Mouse (Mus musculus): ENCODE data around the gene Hrg. TPM values are rescaled to one million over a fixed set of nuclear protein-coding genes. Genes with fewer than 3 reads are reported as not detected.

Gene Hrg
- 0.15 TPM in 1 of 2 replicates, not detected in the other for polyA plus RNA-seq (2015; fragmentation: Nextera tagmentation; extraction: Ambion mirVana)

DNA sequence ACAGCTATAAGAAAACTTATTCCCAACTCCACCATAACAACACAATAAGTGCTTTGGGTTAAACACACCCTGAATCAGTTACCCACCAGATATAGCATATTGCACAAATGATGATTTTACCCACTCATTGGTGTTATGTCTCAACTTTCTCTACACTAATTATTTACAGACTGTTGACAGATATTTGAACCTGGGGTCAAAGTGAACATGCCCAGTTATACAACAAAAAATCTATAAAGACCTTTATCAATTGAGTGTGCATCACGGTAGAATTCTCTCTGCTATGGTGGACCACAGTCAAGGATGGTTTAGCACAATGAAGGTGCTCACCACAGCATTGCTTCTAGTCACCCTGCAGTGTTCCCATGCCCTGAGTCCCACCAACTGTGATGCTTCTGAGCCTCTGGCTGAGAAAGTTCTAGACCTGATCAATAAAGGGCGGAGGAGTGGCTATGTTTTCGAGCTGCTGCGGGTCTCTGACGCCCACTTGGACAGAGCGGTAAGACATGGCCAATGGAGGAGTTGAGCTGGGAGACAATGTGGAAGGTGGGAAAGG lies at the start of gene Hrg:
Gene Hrg (plus strand): TSS at position 233 of the 556 bp plus-strand sequence.
- Histone ChIP-seq H3K27me3 (replicated peaks; ENCODE audit: control insufficient read depth, insufficient read depth, low read length) (no peaks in the 10 kb centered on the region), H3K36me3 (ENCODE audit: control insufficient read depth, insufficient read depth, low read length) (no peaks in the 10 kb centered on the region), H3K4me3 (ENCODE audit: low read length) (no peak within 1 kb of the TSS), H3K27ac (ENCODE audit: low read depth, low read length) (no peak within 1 kb of the TSS), H3K9ac (ENCODE audit: low read depth, low read length) (no peak within 1 kb of the TSS), H3K9me3 (ENCODE audit: control insufficient read depth, low read length) (no peaks in the 10 kb centered on the region), H3K4me2 (ENCODE audit: low read length) (no peak within 1 kb of the TSS), H3K4me1 (ENCODE audit: control insufficient read depth, insufficient read depth, low read depth, low read length) (no peaks in the 10 kb centered on the region)
- no peak for ATAC-seq
- 91% methylated on average over 6 of the region's 6 CpGs for WGBS

GRCm38 (mm10) chr16:22901326-22901725 lies 49.5 kb upstream of the Hrg start:
- H3K4me2 ChIP-seq (ENCODE audit: low read length): no peak overlapping the region
- 81% methylated on average over 3 of the region's 3 CpGs for WGBS
- H3K36me3 ChIP-seq (ENCODE audit: control insufficient read depth, insufficient read depth, low read length): no peaks in the 10 kb centered on the region
- no peaks in the 10 kb centered on the region for H3K4me1 ChIP-seq (ENCODE audit: control insufficient read depth, insufficient read depth, low read depth, low read length)
- H3K27ac ChIP-seq (ENCODE audit: low read depth, low read length): no peak overlapping the region
- H3K9me3 ChIP-seq (ENCODE audit: control insufficient read depth, low read length): no peaks in the 10 kb centered on the region
- no peak overlapping the region for H3K9ac ChIP-seq (ENCODE audit: low read depth, low read length)
- H3K27me3 ChIP-seq (replicated peaks; ENCODE audit: control insufficient read depth, insufficient read depth, low read length): no peaks in the 10 kb centered on the region
- ATAC-seq: no peak
- no peak overlapping the region for H3K4me3 ChIP-seq (ENCODE audit: low read length)

DNA sequence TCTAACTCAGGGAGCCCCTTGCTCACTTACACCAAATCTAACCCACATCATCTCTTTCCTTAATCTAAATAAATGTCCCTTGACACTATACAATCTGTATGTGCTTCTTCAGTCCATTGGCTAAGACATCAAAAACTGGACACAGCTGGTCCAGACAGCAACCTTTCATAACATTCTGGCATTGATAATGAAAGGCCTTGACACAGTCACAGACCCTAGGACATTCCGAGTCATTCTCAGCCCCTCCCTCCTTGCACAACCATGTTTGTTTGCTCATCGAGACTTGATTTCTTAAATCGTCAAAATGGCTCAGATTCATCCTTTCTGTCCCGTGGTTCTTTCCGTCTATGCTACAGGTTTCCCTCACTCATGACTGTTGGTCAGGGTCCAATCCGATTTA lies 41.6 kb upstream of the Hrg start:
- Histone ChIP-seq H3K4me3 (ENCODE audit: low read length) (no peak overlapping the region), H3K36me3 (ENCODE audit: control insufficient read depth, insufficient read depth, low read length) (no peaks in the 10 kb centered on the region), H3K27me3 (replicated peaks; ENCODE audit: control insufficient read depth, insufficient read depth, low read length) (no peaks in the 10 kb centered on the region), H3K9me3 (ENCODE audit: control insufficient read depth, low read length) (no peaks in the 10 kb centered on the region), H3K9ac (ENCODE audit: low read depth, low read length) (no peak overlapping the region), H3K4me2 (ENCODE audit: low read length) (no peak overlapping the region), H3K27ac (ENCODE audit: low read depth, low read length) (no peak overlapping the region), H3K4me1 (ENCODE audit: control insufficient read depth, insufficient read depth, low read depth, low read length) (no peaks in the 10 kb centered on the region)
- no peak for ATAC-seq
- 96% methylated on average over 6 of the region's 6 CpGs for whole genome bisulfite sequencing

GRCm38 (mm10) chr16:22911986-22912385 lies 38.9 kb upstream of the Hrg start:
- WGBS: 84% methylated on average over 3 of the region's 3 CpGs

DNA sequence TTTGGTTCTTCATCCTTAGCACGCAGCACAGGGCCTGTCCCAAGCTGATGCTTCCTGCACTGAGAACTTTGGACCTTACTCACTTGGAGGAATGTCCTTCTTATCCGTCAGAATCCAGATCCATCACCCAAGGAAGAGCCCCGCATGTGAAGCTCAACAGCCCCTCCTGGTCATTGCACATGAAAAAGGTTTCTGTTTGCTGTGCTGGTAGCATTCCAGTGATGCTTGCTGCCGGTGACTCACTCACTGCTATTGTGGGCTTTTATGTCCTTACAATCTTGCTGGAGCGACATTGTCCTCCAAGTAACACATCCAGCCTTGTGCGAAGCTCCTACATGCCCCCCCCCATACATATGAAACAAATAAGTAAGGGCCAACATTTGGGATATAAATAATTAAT lies 38.0 kb upstream of the Hrg start:
- 81% methylated on average over 6 of the region's 6 CpGs for WGBS
- Histone ChIP-seq H3K27me3 (replicated peaks; ENCODE audit: control insufficient read depth, insufficient read depth, low read length) (no peaks in the 10 kb centered on the region), H3K27ac (ENCODE audit: low read depth, low read length) (no peak overlapping the region), H3K4me1 (ENCODE audit: control insufficient read depth, insufficient read depth, low read depth, low read length) (no peaks in the 10 kb centered on the region), H3K36me3 (ENCODE audit: control insufficient read depth, insufficient read depth, low read length) (no peaks in the 10 kb centered on the region), H3K9me3 (ENCODE audit: control insufficient read depth, low read length) (no peaks in the 10 kb centered on the region), H3K4me2 (ENCODE audit: low read length) (no peak overlapping the region), H3K4me3 (ENCODE audit: low read length) (no peak overlapping the region), H3K9ac (ENCODE audit: low read depth, low read length) (no peak overlapping the region)
- ATAC-seq: no peak

More at GRCm38 (mm10) chr16:22911986-22912385, 38.9 kb upstream of the Hrg start:
- Histone ChIP-seq H3K9me3 (ENCODE audit: control insufficient read depth, low read length) (no peaks in the 10 kb centered on the region), H3K27ac (ENCODE audit: low read depth, low read length) (no peak overlapping the region), H3K36me3 (ENCODE audit: control insufficient read depth, insufficient read depth, low read length) (no peaks in the 10 kb centered on the region), H3K9ac (ENCODE audit: low read depth, low read length) (no peak overlapping the region), H3K4me3 (ENCODE audit: low read length) (no peak overlapping the region), H3K4me1 (ENCODE audit: control insufficient read depth, insufficient read depth, low read depth, low read length) (no peaks in the 10 kb centered on the region), H3K27me3 (replicated peaks; ENCODE audit: control insufficient read depth, insufficient read depth, low read length) (no peaks in the 10 kb centered on the region), H3K4me2 (ENCODE audit: low read length) (no peak overlapping the region)
- ATAC-seq: no peak

GRCm38 (mm10) chr16:22914276-22914675 lies 36.6 kb upstream of the Hrg start:
- no peak for ATAC-seq
- Histone ChIP-seq H3K4me2 (ENCODE audit: low read length) (no peak overlapping the region), H3K4me3 (ENCODE audit: low read length) (no peak overlapping the region), H3K9me3 (ENCODE audit: control insufficient read depth, low read length) (no peaks in the 10 kb centered on the region), H3K27ac (ENCODE audit: low read depth, low read length) (no peak overlapping the region), H3K4me1 (ENCODE audit: control insufficient read depth, insufficient read depth, low read depth, low read length) (no peaks in the 10 kb centered on the region), H3K27me3 (replicated peaks; ENCODE audit: control insufficient read depth, insufficient read depth, low read length) (no peaks in the 10 kb centered on the region), H3K9ac (ENCODE audit: low read depth, low read length) (no peak overlapping the region), H3K36me3 (ENCODE audit: control insufficient read depth, insufficient read depth, low read length) (no peaks in the 10 kb centered on the region)

DNA sequence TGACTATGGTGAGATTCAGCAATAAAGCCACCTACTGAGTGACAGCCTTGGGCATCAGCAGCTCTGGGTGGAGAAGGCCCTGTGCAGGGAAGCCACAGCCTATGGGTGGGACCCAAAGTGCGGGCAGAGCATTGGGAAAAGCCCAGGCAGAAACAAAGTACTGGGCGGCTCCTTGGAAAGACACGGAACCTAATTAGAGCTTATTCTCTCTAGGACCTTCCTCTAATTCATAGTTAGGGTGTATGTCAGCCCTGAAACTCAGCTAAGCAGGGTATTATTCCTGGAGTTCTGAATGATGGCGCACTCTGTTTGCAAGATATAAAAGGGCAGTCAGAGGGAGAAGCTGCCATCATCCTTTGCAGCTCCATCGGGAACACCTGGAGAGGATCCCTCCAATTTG lies 32.8 kb upstream of the Hrg start, which contains the start of gene Fetub:
Gene Fetub (plus strand): TSS at position 301 of the 400 bp plus-strand sequence.
- no peak within 1 kb of the TSS for H3K4me2 ChIP-seq (ENCODE audit: low read length)
- no peaks in the 10 kb centered on the region for H3K4me1 ChIP-seq (ENCODE audit: control insufficient read depth, insufficient read depth, low read depth, low read length)
- 89% methylated on average over 5 of the region's 5 CpGs for WGBS
- no peaks in the 10 kb centered on the region for H3K27me3 ChIP-seq (replicated peaks; ENCODE audit: control insufficient read depth, insufficient read depth, low read length)
- H3K36me3 ChIP-seq (ENCODE audit: control insufficient read depth, insufficient read depth, low read length): no peaks in the 10 kb centered on the region
- no peak within 1 kb of the TSS for H3K4me3 ChIP-seq (ENCODE audit: low read length)
- ATAC-seq: no peak
- H3K27ac ChIP-seq (ENCODE audit: low read depth, low read length): no peak within 1 kb of the TSS
- no peak within 1 kb of the TSS for H3K9ac ChIP-seq (ENCODE audit: low read depth, low read length)
- no peaks in the 10 kb centered on the region for H3K9me3 ChIP-seq (ENCODE audit: control insufficient read depth, low read length)

GRCm38 (mm10) chr16:22918664-22919312 lies 32.1 kb upstream of the Hrg start:
- no peak overlapping the region for H3K9ac ChIP-seq (ENCODE audit: low read depth, low read length)
- no peak overlapping the region for H3K4me3 ChIP-seq (ENCODE audit: low read length)
- ATAC-seq: no peak
- no peaks in the 10 kb centered on the region for H3K27me3 ChIP-seq (replicated peaks; ENCODE audit: control insufficient read depth, insufficient read depth, low read length)
- no peaks in the 10 kb centered on the region for H3K36me3 ChIP-seq (ENCODE audit: control insufficient read depth, insufficient read depth, low read length)
- no peak overlapping the region for H3K4me2 ChIP-seq (ENCODE audit: low read length)
- H3K9me3 ChIP-seq (ENCODE audit: control insufficient read depth, low read length): no peaks in the 10 kb centered on the region
- H3K27ac ChIP-seq (ENCODE audit: low read depth, low read length): no peak overlapping the region
- WGBS: 75% methylated on average over 15 of the region's 15 CpGs
- no peaks in the 10 kb centered on the region for H3K4me1 ChIP-seq (ENCODE audit: control insufficient read depth, insufficient read depth, low read depth, low read length)

DNA sequence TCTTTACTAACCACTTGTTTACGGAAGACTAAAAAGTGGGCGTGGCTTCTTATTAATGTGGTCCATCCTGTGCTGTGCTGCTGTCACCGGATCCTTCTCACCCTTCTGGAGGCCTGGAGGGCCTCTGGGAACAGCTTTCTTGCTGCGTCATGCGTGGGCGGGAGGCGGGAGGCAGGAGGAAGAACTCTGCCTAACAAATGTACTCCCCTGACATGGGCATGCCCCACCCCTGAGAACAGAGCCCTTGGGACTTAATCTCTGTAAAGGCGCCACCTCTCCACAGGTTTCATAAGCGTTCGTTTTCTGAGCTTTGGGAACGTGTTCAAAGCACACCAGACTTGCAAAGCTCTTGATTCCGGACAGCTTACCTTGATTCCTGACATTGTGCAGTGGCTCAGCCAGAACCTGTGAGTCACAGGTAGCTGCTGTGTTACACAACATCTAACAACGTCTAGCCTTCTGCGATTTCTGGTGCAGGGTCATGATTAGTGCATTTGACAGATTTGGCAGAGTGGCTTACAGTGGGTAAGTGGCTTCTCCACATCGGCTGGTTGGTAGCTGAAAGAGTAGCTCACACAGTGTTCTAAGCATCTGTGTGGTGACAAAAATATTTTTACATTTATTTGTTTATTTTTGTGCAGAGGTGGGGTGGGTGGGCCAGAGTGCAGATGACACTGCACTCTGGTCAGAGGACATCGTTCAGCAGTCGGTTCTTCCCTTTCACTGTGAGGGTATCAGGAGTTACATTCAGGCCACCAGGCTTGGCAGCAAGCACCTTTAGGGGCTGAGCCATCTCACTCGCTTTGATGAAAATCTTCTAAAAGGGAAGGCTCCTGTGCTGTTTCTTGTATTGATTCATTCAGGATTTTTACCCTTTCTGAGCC lies 30.7 kb upstream of the Hrg start:
- Histone ChIP-seq H3K4me3 (ENCODE audit: low read length) (no peak overlapping the region), H3K27me3 (replicated peaks; ENCODE audit: control insufficient read depth, insufficient read depth, low read length) (no peaks in the 10 kb centered on the region), H3K9ac (ENCODE audit: low read depth, low read length) (no peak overlapping the region), H3K9me3 (ENCODE audit: control insufficient read depth, low read length) (no peaks in the 10 kb centered on the region), H3K27ac (ENCODE audit: low read depth, low read length) (no peak overlapping the region), H3K4me2 (ENCODE audit: low read length) (no peak overlapping the region), H3K36me3 (ENCODE audit: control insufficient read depth, insufficient read depth, low read length) (no peaks in the 10 kb centered on the region), H3K4me1 (ENCODE audit: control insufficient read depth, insufficient read depth, low read depth, low read length) (no peaks in the 10 kb centered on the region)
- WGBS: 68% methylated on average over 18 of the region's 18 CpGs
- ATAC-seq: no peak
